Mouse (Mus musculus): ENCODE data around the gene Fbxo24.
"Not testable (repeated sequence)": the region's sequence is repeated elsewhere in the genome, so short reads cannot be mapped to it uniquely, and the experiment has no call there.

The Fbxo24 gene

GRCm38 (mm10) chr5:137641054-137641453 is 12.3 kb upstream of the Fbxo24 start, which contains the start of gene Sap25:
Gene Sap25, plus strand, starts transcription at chr5:137641334.
- peak; percentile 57 for DNase-seq

- no peak for DNase-seq
These were observed 10.7 kb upstream of the Fbxo24 start for GRCm38 (mm10) chr5:137639472-137639871.

GRCm38 (mm10) chr5:137633397-137634084 is 4.7 kb upstream of the Fbxo24 start:
- DNase-seq, result no peak

- DNase-seq, result no peak
These were observed 2.8 kb upstream of the Fbxo24 start for GRCm38 (mm10) chr5:137631591-137631990.

GRCm38 (mm10) chr5:137631171-137631570 is 2.4 kb upstream of the Fbxo24 start:
- peak; percentile 67 for DNase-seq

- peak; percentile 77 for DNase-seq
These were observed 1.8 kb upstream of the Fbxo24 start for GRCm38 (mm10) chr5:137630602-137631001.

- peak; percentile 78 for DNase-seq
These were observed 1.2 kb upstream of the Fbxo24 start for GRCm38 (mm10) chr5:137629906-137630545.

GRCm38 (mm10) chr5:137629306-137629721 is 512 bp upstream of the Fbxo24 start:
- DNase-seq, result peak; percentile 88

- DNase-seq, result peak; percentile 52
These were observed 811 bp downstream of the Fbxo24 start for GRCm38 (mm10) chr5:137627991-137628390.

- no peak for DNase-seq
These were observed 4.8 kb downstream of the Fbxo24 start for GRCm38 (mm10) chr5:137623937-137624530.

GRCm38 (mm10) chr5:137615347-137615746 is 13.5 kb downstream of the Fbxo24 start:
- no peak for DNase-seq

GRCm38 (mm10) chr5:137614921-137615320 is 13.9 kb downstream of the Fbxo24 start:
- DNase-seq, result not testable (repeated sequence)

- peak; percentile 47 for DNase-seq
These were observed 15.3 kb downstream of the Fbxo24 start, which contains the start of gene Pcolce for GRCm38 (mm10) chr5:137613550-137613949. Gene Pcolce, minus strand, starts transcription at chr5:137613784.

GRCm38 (mm10) chr5:137613076-137613475 is 15.7 kb downstream of the Fbxo24 start:
- no peak for DNase-seq

GRCm38 (mm10) chr5:137611245-137611602 is 17.6 kb downstream of the Fbxo24 start:
- DNase-seq, result peak; percentile 83

GRCm38 (mm10) chr5:137610548-137611244 is 18.1 kb downstream of the Fbxo24 start:
- peak; percentile 89 for DNase-seq

GRCm38 (mm10) chr5:137610056-137610455 is 18.7 kb downstream of the Fbxo24 start:
- no peak for DNase-seq

GRCm38 (mm10) chr5:137609292-137609691 is 19.5 kb downstream of the Fbxo24 start:
- DNase-seq, result no peak

GRCm38 (mm10) chr5:137608654-137609190 is 20.1 kb downstream of the Fbxo24 start:
- DNase-seq, result peak; percentile 32

GRCm38 (mm10) chr5:137607860-137608653 is 20.7 kb downstream of the Fbxo24 start:
- DNase-seq, result peak; percentile 28

GRCm38 (mm10) chr5:137601365-137601729 is 27.5 kb downstream of the Fbxo24 start:
- DNase-seq, result peak; percentile 61

Measured in kidney, postnatal 10 days (tissue).